Mouse (Mus musculus) ES-E14 (cell line): Measurements from ENCODE around the gene Ermap. TPM values are rescaled to one million over a fixed set of nuclear protein-coding genes. Genes with fewer than 3 reads are reported as not detected.

Experiments
- DNase-seq: peaks from one replicate; pipeline ENCODE4 v3.0.0-alpha.2; 2013; ENCODE audit warnings: low read depth, low spot score
- H3K27ac ChIP-seq: 2 replicates; pipeline ENCODE4 v1.5.1; 2012; ENCODE audit warnings: low read depth, mild to moderate bottlenecking, low read length, moderate library complexity, mixed read lengths; ENCODE audit not compliant: poor library complexity, insufficient read depth, severe bottlenecking
- H3K36me3 ChIP-seq: 2 replicates; pipeline ENCODE4 v1.6.1; 2012; ENCODE audit warnings: mild to moderate bottlenecking, low read length, moderate library complexity, mixed read lengths; ENCODE audit not compliant: control insufficient read depth, poor library complexity, insufficient read depth, severe bottlenecking
- H3K4me1 ChIP-seq, 2 experiments: fragments of 150-350 bp in 1 of 2; sonication (generic) in 1 of 2; 2 replicates each; pipeline ENCODE4 v1.6.1; 2012; ENCODE audit warnings: low read length in 2 of 2, mild to moderate bottlenecking in 1 of 2, mixed read lengths in 1 of 2; ENCODE audit not compliant: control insufficient read depth in 2 of 2, insufficient read depth in 2 of 2, poor library complexity in 1 of 2
- H3K4me3 ChIP-seq, 2 experiments: fragments of 150-350 bp in 1 of 2; sonication (generic) in 1 of 2; 2 replicates each; pipeline ENCODE4 v1.5.1; 2012; ENCODE audit warnings: low read length in 2 of 2, low read depth in 1 of 2, mild to moderate bottlenecking in 1 of 2, mixed read lengths in 1 of 2; ENCODE audit not compliant: insufficient read depth in 1 of 2, poor library complexity in 1 of 2, severe bottlenecking in 1 of 2
- H3K9ac ChIP-seq: 2 replicates; pipeline ENCODE4 v1.6.1; 2012; ENCODE audit warnings: low read depth, mild to moderate bottlenecking, low read length, mixed read lengths; ENCODE audit not compliant: poor library complexity, insufficient read depth, severe bottlenecking
- H3K9me3 ChIP-seq: fragments of 150-350 bp; sonication (generic); 2 replicates; pipeline ENCODE4 v1.6.1; 2012; ENCODE audit warnings: low read depth, mild to moderate bottlenecking, low read length; ENCODE audit not compliant: control insufficient read depth, insufficient read depth
- CHD2 ChIP-seq: IDR thresholded peaks from 2 replicates; pipeline ENCODE4 v1.6.1; 2014; ENCODE audit warnings: mild to moderate bottlenecking, low read depth, low read length, inconsistent platforms
- HCFC1 ChIP-seq: IDR thresholded peaks from 2 replicates; pipeline ENCODE4 v1.6.1; 2012; ENCODE audit warnings: low read length, inconsistent platforms, borderline replicate concordance; ENCODE audit not compliant: insufficient read depth
- MAFK ChIP-seq: IDR thresholded peaks from 2 replicates; pipeline ENCODE4 v1.6.1; 2014; ENCODE audit warnings: mild to moderate bottlenecking, low read depth, low read length, inconsistent platforms; ENCODE audit not compliant: insufficient read depth
- ZC3H11A ChIP-seq: IDR thresholded peaks from 2 replicates; pipeline ENCODE4 v1.6.1; 2012; ENCODE audit warnings: low read depth, mild to moderate bottlenecking, inconsistent platforms, low read length, borderline replicate concordance
- ZNF384 ChIP-seq: IDR thresholded peaks from 2 replicates; pipeline ENCODE4 v1.6.1; 2012; ENCODE audit warnings: low read depth, low read length, inconsistent platforms
- in situ Hi-C, 2 experiments: fragments of 600-800 bp; cut with MboI; formaldehyde crosslinking; loops; one replicate each; pipeline ENCODE4 v1.15.1; 2025; ENCODE audit warnings: low sequenced_read_pairs in 2 of 2, inconsistent platforms in 1 of 2; ENCODE audit not compliant: unreplicated experiment in 2 of 2
- total RNA-seq: library from RNA; depleted of rRNA; stranded (reverse); fragments of 300-350 nt; gene quantifications from 2 replicates; pipeline ENCODE4 v1.2.3, GENCODE M21; 2012

Ermap gene
- total RNA-seq, 1 experiment = 0.18 TPM

DNA sequence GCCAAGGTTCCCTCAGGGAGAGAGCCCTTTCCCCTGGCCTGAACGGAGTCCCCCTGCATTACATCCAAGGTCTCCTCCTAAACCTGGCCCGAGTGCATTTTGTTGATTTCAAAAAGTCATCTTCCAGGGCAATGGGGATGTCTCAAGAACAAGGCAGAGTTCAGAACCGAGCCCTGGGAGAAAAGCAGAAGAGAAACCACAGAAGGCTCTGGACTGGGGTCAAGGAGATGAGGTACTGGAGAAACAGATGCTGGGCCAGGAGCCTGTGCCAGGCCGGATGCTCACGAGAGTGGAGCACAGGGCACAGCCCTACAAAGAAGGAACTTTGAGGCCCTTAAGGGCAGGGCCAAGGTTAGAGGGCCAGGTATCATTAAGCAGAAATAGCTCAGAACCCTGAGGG, 12.1 kb downstream of the Ermap start:
- in situ Hi-C loops = no loop called here
- H3K36me3 ChIP-seq = no peaks in the 10 kb centered on the region
- no peak overlapping the region for H3K4me3 ChIP-seq
- H3K27ac ChIP-seq = no peak overlapping the region
- H3K9ac ChIP-seq = no peak overlapping the region
- DNase-seq = no peak
- 0 out of 4 replicates have a peak, but pooled peaks cover 0 to 2% of the 10 kb centered on the region in 2 experiments for H3K4me1 ChIP-seq
- TF ChIP-seq HCFC1 = no peak
- TF ChIP-seq MAFK = no peak
- no peak for TF ChIP-seq ZNF384
- TF ChIP-seq ZC3H11A = no peak
- no peak for TF ChIP-seq CHD2
- no peaks in the 10 kb centered on the region for H3K9me3 ChIP-seq

DNA sequence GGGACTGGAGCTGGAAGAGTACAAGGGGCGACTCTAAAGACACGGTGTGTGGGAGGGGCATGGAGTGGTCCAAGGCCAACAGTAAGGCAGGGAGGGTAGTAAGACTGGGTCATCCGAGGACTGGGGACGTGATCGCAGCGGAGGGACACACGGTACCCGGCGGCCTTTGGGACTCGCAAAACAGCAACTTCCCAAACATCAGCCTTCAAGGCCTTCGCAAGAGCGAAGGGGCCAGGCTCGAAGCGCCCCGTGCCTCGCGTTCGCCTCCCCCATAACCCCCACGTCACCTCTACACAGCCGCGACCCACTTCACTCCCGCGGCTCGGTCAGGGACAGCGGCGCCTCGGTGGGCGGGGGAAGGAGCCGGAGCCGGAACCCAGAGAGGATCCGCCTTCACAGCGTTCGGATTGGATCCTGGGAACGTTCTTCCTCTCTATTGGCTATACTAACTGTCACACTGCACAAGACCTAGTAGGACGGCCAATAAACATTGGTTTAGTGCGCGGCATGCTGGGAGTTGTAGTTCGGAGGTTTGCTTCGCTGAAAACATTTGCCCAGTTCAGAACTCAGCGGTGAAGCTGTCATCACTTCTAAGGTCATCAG, 15.9 kb downstream of the Ermap start, which contains the start of gene Zfp691:
Gene Zfp691, minus strand, starts transcription at position 345 of the 603 bp plus-strand sequence.
- in situ Hi-C loops = loop anchor here (5.0 to 25.0 kb wide), 3 partner anchors 172 to 562 kb away; partner anchors contain the start of genes Cfap57 (in 1 of the 2) and Ebna1bp2 (in 1 of the 2)
- H3K36me3 ChIP-seq = peaks cover 11% of the 10 kb centered on the region
- H3K9ac ChIP-seq = peak within 1 kb of the TSS; percentile 69
- TF ChIP-seq MAFK = no peak
- TF ChIP-seq ZC3H11A = no peak
- TF ChIP-seq CHD2 = peak; percentile 97
- TF ChIP-seq ZNF384 = no peak
- peak; percentile 99 for TF ChIP-seq HCFC1
- no peak within 1 kb of the TSS for H3K27ac ChIP-seq
- no peaks in the 10 kb centered on the region for H3K9me3 ChIP-seq
- DNase-seq = peak; percentile 91
- peaks cover 0 to 6% of the 10 kb centered on the region in 2 experiments; a peak in 1 of 4 replicates for H3K4me1 ChIP-seq
- H3K4me3 ChIP-seq = peak within 1 kb of the TSS; percentile 80 to 95

DNA sequence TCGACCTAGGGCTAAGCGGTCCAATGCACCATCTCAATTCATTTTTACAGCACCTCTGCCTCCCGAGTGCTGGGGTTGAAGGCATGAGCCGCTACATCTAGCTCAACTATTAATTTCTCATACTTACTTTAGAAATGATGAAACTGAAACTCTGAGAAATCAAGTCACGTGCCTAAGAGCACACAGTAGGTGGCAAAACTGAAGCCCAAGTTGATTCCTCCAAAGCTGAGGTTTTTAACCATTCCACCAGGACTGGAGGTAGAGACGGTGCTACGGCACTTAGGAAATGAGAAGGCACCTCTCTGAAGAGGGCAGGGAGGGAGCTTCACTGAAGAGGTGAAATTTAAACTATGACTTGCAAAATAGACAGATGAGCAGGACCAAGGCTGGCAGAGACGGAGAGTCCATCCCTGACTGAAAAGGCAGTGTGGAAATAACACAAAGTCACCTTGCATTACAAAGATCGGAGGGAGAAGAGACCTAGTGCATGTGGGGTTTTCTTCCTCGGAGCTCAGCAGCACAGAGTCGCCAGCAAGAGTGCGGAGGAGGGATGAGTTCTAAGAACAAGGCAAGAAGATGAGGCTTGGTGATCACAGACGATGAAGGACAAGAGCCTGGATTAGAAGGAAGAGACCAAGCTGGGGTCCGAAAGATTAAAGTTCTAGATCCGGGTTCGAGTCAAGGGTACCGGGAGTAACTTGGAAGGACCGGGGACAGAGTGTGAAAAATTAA, 16.7 kb downstream of the Ermap start:
- no peak for TF ChIP-seq MAFK
- no peak for TF ChIP-seq HCFC1
- no peak for TF ChIP-seq CHD2
- no peak for TF ChIP-seq ZNF384
- TF ChIP-seq ZC3H11A = no peak
- DNase-seq = no peak
- peaks cover 11% of the 10 kb centered on the region for H3K36me3 ChIP-seq
- peak overlapping the region; percentile 69 for H3K9ac ChIP-seq
- in situ Hi-C loops = loop anchor here (5.0 to 25.0 kb wide), 3 partner anchors 171 to 561 kb away; partner anchors contain the start of genes Cfap57 (in 1 of the 2) and Ebna1bp2 (in 1 of the 2)
- peaks cover 0 to 6% of the 10 kb centered on the region in 2 experiments; a peak in 1 of 4 replicates for H3K4me1 ChIP-seq
- no peak overlapping the region for H3K27ac ChIP-seq
- H3K4me3 ChIP-seq = peak overlapping the region; percentile 80 to 95
- no peaks in the 10 kb centered on the region for H3K9me3 ChIP-seq

DNA sequence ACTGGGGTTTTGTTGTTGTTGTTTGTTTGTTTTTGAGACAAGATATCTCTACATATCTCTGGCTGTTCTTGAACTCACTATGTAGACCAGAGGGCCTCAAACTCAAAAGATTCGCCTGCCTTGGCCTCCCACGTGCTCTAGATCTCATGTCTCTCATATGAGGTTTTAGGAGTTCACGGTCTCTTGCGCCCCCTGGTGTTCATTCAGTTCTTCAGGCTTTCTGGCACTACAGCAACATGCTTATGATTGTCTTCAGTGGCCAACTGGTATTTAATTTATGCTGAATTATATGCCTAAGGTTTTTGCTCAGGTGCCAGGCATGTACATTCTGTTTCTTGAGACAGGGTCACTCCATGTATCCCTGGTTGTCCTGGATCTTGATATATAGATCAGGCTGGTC, 22.1 kb downstream of the Ermap start:
- H3K4me3 ChIP-seq = no peak overlapping the region
- no peak overlapping the region for H3K9ac ChIP-seq
- peaks cover 11% of the 10 kb centered on the region for H3K36me3 ChIP-seq
- H3K27ac ChIP-seq = no peak overlapping the region
- peaks cover 0 to 5% of the 10 kb centered on the region in 2 experiments; a peak in 1 of 4 replicates for H3K4me1 ChIP-seq
- peak; percentile 81 for DNase-seq
- no peaks in the 10 kb centered on the region for H3K9me3 ChIP-seq
- TF ChIP-seq HCFC1 (no peak), ZC3H11A (peak; percentile 84), ZNF384 (no peak), MAFK (no peak), CHD2 (0 out of 2 replicates have a peak, but pooled peaks have one; percentile 32)
- in situ Hi-C loops = loop anchor here (5.0 to 25.0 kb wide), 3 partner anchors 175 to 555 kb away; partner anchors contain the start of genes Cfap57 (in 1 of the 2) and Ebna1bp2 (in 1 of the 2)
